Mouse (Mus musculus) stomach, embryonic 16.5 days (tissue): ENCODE data around the gene Ip6k2. TPM values are rescaled to one million over a fixed set of nuclear protein-coding genes. Genes with fewer than 3 reads are reported as not detected.

ENCODE experiments used
- ATAC-seq: fragments of 200-750 bp; cut with Nextera tagmentation; 2 replicates; pipeline ENCODE4 v1.8.0; 2017; ENCODE audit warnings: moderate number of reproducible peaks, moderate TSS enrichment; ENCODE audit not compliant: insufficient read depth, low FRiP score
- H3K27ac ChIP-seq: fragments of 300-500 bp; sonication (generic); 2 replicates; pipeline ENCODE4 v1.5.1; 2014; ENCODE audit warnings: low read length
- H3K27me3 ChIP-seq: fragments of 300-500 bp; sonication (generic); 2 replicates; pipeline ENCODE4 v1.6.1; 2014; ENCODE audit warnings: low read length, control low read depth, mixed read lengths; ENCODE audit not compliant: control insufficient read depth, insufficient read depth
- H3K36me3 ChIP-seq: fragments of 300-500 bp; sonication (generic); 2 replicates; pipeline ENCODE4 v1.6.1; 2014; ENCODE audit warnings: low read length; ENCODE audit not compliant: control insufficient read depth, insufficient read depth
- H3K4me1 ChIP-seq: fragments of 300-500 bp; sonication (generic); 2 replicates; pipeline ENCODE4 v1.6.1; 2014; ENCODE audit warnings: low read length, control low read depth, mixed read lengths; ENCODE audit not compliant: control insufficient read depth, insufficient read depth
- H3K4me2 ChIP-seq: fragments of 300-500 bp; sonication (generic); 2 replicates; pipeline ENCODE4 v1.6.1; 2014; ENCODE audit warnings: low read depth, low read length, mixed read lengths
- H3K4me3 ChIP-seq: fragments of 300-500 bp; sonication (generic); replicated peaks from 2 replicates; pipeline ENCODE4 v1.5.1; 2014; ENCODE audit warnings: mild to moderate bottlenecking, low read length
- H3K9ac ChIP-seq: fragments of 300-500 bp; sonication (generic); 2 replicates; pipeline ENCODE4 v1.6.1; 2014; ENCODE audit warnings: low read length
- H3K9me3 ChIP-seq: fragments of 300-500 bp; sonication (generic); replicated peaks from 2 replicates; pipeline ENCODE4 v1.6.1; 2016; ENCODE audit warnings: low read length, control low read depth; ENCODE audit not compliant: control insufficient read depth
- WGBS: fragments of 180-500 bp; shearing (Covaris S2); extraction: QIAGEN DNeasy Blood & Tissue Kit; methylation state at CpG from one replicate; pipeline ENCODE4 v1.1.7; 2014; 5-methylcytosine and 5-hydroxymethylcytosine counted together
- polyA plus RNA-seq: library from polyadenylated mRNA; unstranded; fragments of >200 nt; fragmentation: Nextera tagmentation; extraction: Ambion mirVana; gene quantifications from 2 replicates; pipeline ENCODE4 v1.2.1, GENCODE M21; 2015

Ip6k2 gene
- polyA plus RNA-seq, 1 experiment from 2014 or later: 65.3 TPM

- H3K4me2 ChIP-seq: no peak overlapping the region
- no peak overlapping the region for H3K9ac ChIP-seq
- no peak overlapping the region for H3K4me3 ChIP-seq
- no peaks in the 10 kb centered on the region for H3K27me3 ChIP-seq
- no peak for ATAC-seq
- H3K9me3 ChIP-seq: no peaks in the 10 kb centered on the region
- 85% methylated on average over 11 of the region's 11 CpGs for WGBS
- H3K27ac ChIP-seq: no peak overlapping the region
- H3K36me3 ChIP-seq: no peaks in the 10 kb centered on the region
- no peaks in the 10 kb centered on the region for H3K4me1 ChIP-seq
Observed at GRCm38 (mm10) chr9:108752142-108752920, 31.3 kb upstream of the Ip6k2 start.

- H3K27ac ChIP-seq: no peak overlapping the region
- H3K4me2 ChIP-seq: no peak overlapping the region
- ATAC-seq: no peak
- H3K9ac ChIP-seq: no peak overlapping the region
- no peaks in the 10 kb centered on the region for H3K27me3 ChIP-seq
- no peaks in the 10 kb centered on the region for H3K9me3 ChIP-seq
- no peaks in the 10 kb centered on the region for H3K4me1 ChIP-seq
- 72% methylated on average over 9 of the region's 9 CpGs for WGBS
- no peak overlapping the region for H3K4me3 ChIP-seq
- H3K36me3 ChIP-seq: no peaks in the 10 kb centered on the region
Observed at GRCm38 (mm10) chr9:108753326-108753725, 30.3 kb upstream of the Ip6k2 start.

- 85% methylated on average over 3 of the region's 3 CpGs for WGBS
- H3K4me1 ChIP-seq: no peaks in the 10 kb centered on the region
- H3K36me3 ChIP-seq: no peaks in the 10 kb centered on the region
- H3K4me2 ChIP-seq: no peak overlapping the region
- H3K9me3 ChIP-seq: no peaks in the 10 kb centered on the region
- no peak overlapping the region for H3K9ac ChIP-seq
- H3K27ac ChIP-seq: no peak overlapping the region
- no peak for ATAC-seq
- no peaks in the 10 kb centered on the region for H3K27me3 ChIP-seq
- no peak overlapping the region for H3K4me3 ChIP-seq
Observed at GRCm38 (mm10) chr9:108753976-108754375, 29.6 kb upstream of the Ip6k2 start.

GRCm38 (mm10) chr9:108754423-108754822 is 29.2 kb upstream of the Ip6k2 start:
- no peaks in the 10 kb centered on the region for H3K36me3 ChIP-seq
- H3K9ac ChIP-seq: no peak overlapping the region
- WGBS: 86% methylated on average over 5 of the region's 5 CpGs
- no peaks in the 10 kb centered on the region for H3K4me1 ChIP-seq
- no peak for ATAC-seq
- H3K4me2 ChIP-seq: no peak overlapping the region
- no peaks in the 10 kb centered on the region for H3K27me3 ChIP-seq
- no peaks in the 10 kb centered on the region for H3K9me3 ChIP-seq
- H3K4me3 ChIP-seq: no peak overlapping the region
- no peak overlapping the region for H3K27ac ChIP-seq

GRCm38 (mm10) chr9:108757406-108757805 is 26.2 kb upstream of the Ip6k2 start:
- no peaks in the 10 kb centered on the region for H3K27me3 ChIP-seq
- H3K4me3 ChIP-seq: no peak overlapping the region
- H3K36me3 ChIP-seq: no peaks in the 10 kb centered on the region
- H3K4me1 ChIP-seq: no peaks in the 10 kb centered on the region
- H3K4me2 ChIP-seq: no peak overlapping the region
- ATAC-seq: no peak
- 43% methylated on average over 6 of the region's 6 CpGs for WGBS
- no peak overlapping the region for H3K27ac ChIP-seq
- H3K9me3 ChIP-seq: 0 out of 2 replicates have a peak, but pooled peaks cover 3% of the 10 kb centered on the region
- H3K9ac ChIP-seq: no peak overlapping the region

- no peaks in the 10 kb centered on the region for H3K36me3 ChIP-seq
- no peak overlapping the region for H3K4me3 ChIP-seq
- H3K4me1 ChIP-seq: no peaks in the 10 kb centered on the region
- H3K9ac ChIP-seq: no peak overlapping the region
- 93% methylated on average over 20 of the region's 20 CpGs for WGBS
- H3K27me3 ChIP-seq: no peaks in the 10 kb centered on the region
- 0 out of 2 replicates have a peak, but pooled peaks cover 3% of the 10 kb centered on the region for H3K9me3 ChIP-seq
- ATAC-seq: no peak
- H3K27ac ChIP-seq: no peak overlapping the region
- H3K4me2 ChIP-seq: no peak overlapping the region
Observed at GRCm38 (mm10) chr9:108759121-108759520, 24.5 kb upstream of the Ip6k2 start.

- H3K27ac ChIP-seq: no peak overlapping the region
- no peak overlapping the region for H3K4me2 ChIP-seq
- H3K4me3 ChIP-seq: no peak overlapping the region
- no peaks in the 10 kb centered on the region for H3K4me1 ChIP-seq
- no peak overlapping the region for H3K9ac ChIP-seq
- WGBS: 49% methylated on average over 2 of the region's 2 CpGs
- H3K9me3 ChIP-seq: 0 out of 2 replicates have a peak, but pooled peaks cover 3% of the 10 kb centered on the region
- H3K36me3 ChIP-seq: no peaks in the 10 kb centered on the region
- no peaks in the 10 kb centered on the region for H3K27me3 ChIP-seq
- ATAC-seq: no peak
Observed at GRCm38 (mm10) chr9:108759805-108760204, 23.8 kb upstream of the Ip6k2 start.

GRCm38 (mm10) chr9:108761561-108761960 is 22.0 kb upstream of the Ip6k2 start:
- no peaks in the 10 kb centered on the region for H3K4me1 ChIP-seq
- H3K4me3 ChIP-seq: no peak overlapping the region
- H3K4me2 ChIP-seq: no peak overlapping the region
- no peaks in the 10 kb centered on the region for H3K27me3 ChIP-seq
- H3K27ac ChIP-seq: no peak overlapping the region
- no peak overlapping the region for H3K9ac ChIP-seq
- no peak for ATAC-seq
- H3K9me3 ChIP-seq: 0 out of 2 replicates have a peak, but pooled peaks cover 3% of the 10 kb centered on the region
- no peaks in the 10 kb centered on the region for H3K36me3 ChIP-seq

GRCm38 (mm10) chr9:108764971-108765370 is 18.6 kb upstream of the Ip6k2 start:
- Histone ChIP-seq H3K4me2 (no peak overlapping the region), H3K27ac (no peak overlapping the region), H3K9me3 (0 out of 2 replicates have a peak, but pooled peaks cover under 1% of the 10 kb centered on the region), H3K27me3 (no peaks in the 10 kb centered on the region), H3K4me3 (no peak overlapping the region), H3K4me1 (no peaks in the 10 kb centered on the region), H3K36me3 (no peaks in the 10 kb centered on the region), H3K9ac (no peak overlapping the region)
- 59% methylated on average over 10 of the region's 10 CpGs for WGBS
- ATAC-seq: no peak
